Mouse (Mus musculus) hindbrain, embryonic 16.5 days (tissue): Measurements from ENCODE around the gene Gm21885. TPM values are rescaled to one million over a fixed set of nuclear protein-coding genes. Genes with fewer than 3 reads are reported as not detected.

Source experiments
- ATAC-seq: fragments of 200-750 bp; cut with Nextera tagmentation; 2 replicates; pipeline ENCODE4 v1.8.0; 2017; ENCODE audit warnings: moderate TSS enrichment, moderate library complexity
- H3K27ac ChIP-seq: fragments of 300-500 bp; sonication (generic); 2 replicates; pipeline ENCODE4 v1.5.1; 2014; ENCODE audit warnings: low read depth, mild to moderate bottlenecking, control low read depth, low read length, moderate library complexity
- H3K27me3 ChIP-seq: fragments of 300-500 bp; sonication (generic); replicated peaks from 2 replicates; pipeline ENCODE4 v1.6.1; 2014; ENCODE audit warnings: low read length; ENCODE audit not compliant: control insufficient read depth, insufficient read depth
- H3K36me3 ChIP-seq: fragments of 300-500 bp; sonication (generic); 2 replicates; pipeline ENCODE4 v1.6.1; 2014; ENCODE audit warnings: mild to moderate bottlenecking, low read length, moderate library complexity, mixed read lengths; ENCODE audit not compliant: control insufficient read depth, insufficient read depth
- H3K4me1 ChIP-seq: fragments of 300-500 bp; sonication (generic); 2 replicates; pipeline ENCODE4 v1.6.1; 2014; ENCODE audit warnings: low read depth, low read length; ENCODE audit not compliant: control insufficient read depth, insufficient read depth
- H3K4me2 ChIP-seq: fragments of 300-500 bp; sonication (generic); 2 replicates; pipeline ENCODE4 v1.6.1; 2014; ENCODE audit warnings: mild to moderate bottlenecking, low read length, control low read depth, moderate library complexity
- H3K4me3 ChIP-seq: fragments of 300-500 bp; sonication (generic); 2 replicates; pipeline ENCODE4 v1.5.1; 2014; ENCODE audit warnings: mild to moderate bottlenecking, low read length, control low read depth, moderate library complexity
- H3K9ac ChIP-seq: fragments of 300-500 bp; sonication (generic); 2 replicates; pipeline ENCODE4 v1.6.1; 2014; ENCODE audit warnings: low read depth, mild to moderate bottlenecking, control low read depth, low read length, moderate library complexity
- H3K9me3 ChIP-seq: fragments of 300-500 bp; sonication (generic); 2 replicates; pipeline ENCODE4 v1.6.1; 2014; ENCODE audit warnings: mild to moderate bottlenecking, low read length, moderate library complexity; ENCODE audit not compliant: control insufficient read depth
- WGBS: fragments of 180-500 bp; shearing (Covaris S2); extraction: QIAGEN DNeasy Blood & Tissue Kit; methylation state at CpG from one replicate; pipeline ENCODE4 v1.1.7; 2014; 5-methylcytosine and 5-hydroxymethylcytosine counted together
- polyA plus RNA-seq: library from polyadenylated mRNA; unstranded; fragments of >200 nt; fragmentation: Nextera tagmentation; extraction: Ambion mirVana; gene quantifications from 2 replicates; pipeline ENCODE4 v1.2.1, GENCODE M21; 2015

Gene Gm21885
- polyA plus RNA-seq, result 0.86 TPM in 1 of 2 replicates, not detected in the other

- peak; percentile 70 for ATAC-seq
- no peaks in the 10 kb centered on the region for H3K36me3 ChIP-seq
- H3K4me2 ChIP-seq, result no peak within 1 kb of the TSS
- no peak within 1 kb of the TSS for H3K27ac ChIP-seq
- H3K9me3 ChIP-seq, result no peaks in the 10 kb centered on the region
- H3K4me1 ChIP-seq, result peaks cover 7% of the 10 kb centered on the region
- no peak within 1 kb of the TSS for H3K9ac ChIP-seq
- no peaks in the 10 kb centered on the region for H3K27me3 ChIP-seq
- 71% methylated on average over 11 of the region's 11 CpGs for WGBS
- H3K4me3 ChIP-seq, result no peak within 1 kb of the TSS
Observed at GRCm38 (mm10) chr11:94281199-94282181, at the start of gene Gm21885. Gene Gm21885 (plus strand): TSS chr11:94281873.

- Histone ChIP-seq H3K36me3 (no peaks in the 10 kb centered on the region), H3K27ac (no peak overlapping the region), H3K9ac (no peak overlapping the region), H3K9me3 (no peaks in the 10 kb centered on the region), H3K4me2 (no peak overlapping the region), H3K27me3 (no peaks in the 10 kb centered on the region), H3K4me3 (no peak overlapping the region), H3K4me1 (peaks cover 3% of the 10 kb centered on the region)
- ATAC-seq, result no peak
- WGBS, result 51% methylated on average over 6 of the region's 6 CpGs
Observed at GRCm38 (mm10) chr11:94233405-94233804, 48.3 kb upstream of the Gm21885 start.

GRCm38 (mm10) chr11:94234380-94234779 lies 47.3 kb upstream of the Gm21885 start:
- Histone ChIP-seq H3K36me3 (no peaks in the 10 kb centered on the region), H3K27me3 (no peaks in the 10 kb centered on the region), H3K27ac (no peak overlapping the region), H3K9me3 (no peaks in the 10 kb centered on the region), H3K4me2 (no peak overlapping the region), H3K4me1 (peaks cover 3% of the 10 kb centered on the region), H3K4me3 (no peak overlapping the region), H3K9ac (no peak overlapping the region)
- no peak for ATAC-seq
- 92% methylated on average over 12 of the region's 12 CpGs for WGBS

GRCm38 (mm10) chr11:94234857-94235256 lies 46.8 kb upstream of the Gm21885 start:
- Histone ChIP-seq H3K4me3 (no peak overlapping the region), H3K27me3 (no peaks in the 10 kb centered on the region), H3K36me3 (no peaks in the 10 kb centered on the region), H3K4me2 (no peak overlapping the region), H3K9me3 (no peaks in the 10 kb centered on the region), H3K27ac (no peak overlapping the region), H3K4me1 (peaks cover 3% of the 10 kb centered on the region), H3K9ac (no peak overlapping the region)
- 86% methylated on average over 8 of the region's 8 CpGs for WGBS
- no peak for ATAC-seq

- H3K27me3 ChIP-seq, result no peaks in the 10 kb centered on the region
- peak; percentile 91 for ATAC-seq
- no peaks in the 10 kb centered on the region for H3K36me3 ChIP-seq
- WGBS, result 20% methylated on average over 3 of the region's 3 CpGs
- no peaks in the 10 kb centered on the region for H3K9me3 ChIP-seq
- no peak overlapping the region for H3K4me3 ChIP-seq
- no peak overlapping the region; the same call in 1 of the 2 replicates for H3K4me2 ChIP-seq
- H3K27ac ChIP-seq, result peak overlapping the region; percentile 60
- peak overlapping the region; percentile 47 for H3K9ac ChIP-seq
- peaks cover 3% of the 10 kb centered on the region for H3K4me1 ChIP-seq
Observed at GRCm38 (mm10) chr11:94236074-94236473, 45.6 kb upstream of the Gm21885 start.

GRCm38 (mm10) chr11:94238786-94239185 lies 42.9 kb upstream of the Gm21885 start:
- ATAC-seq, result no peak
- no peak overlapping the region for H3K4me2 ChIP-seq
- H3K4me1 ChIP-seq, result peaks cover 18% of the 10 kb centered on the region
- H3K36me3 ChIP-seq, result no peaks in the 10 kb centered on the region
- H3K4me3 ChIP-seq, result no peak overlapping the region
- H3K27me3 ChIP-seq, result no peaks in the 10 kb centered on the region
- no peaks in the 10 kb centered on the region for H3K9me3 ChIP-seq
- WGBS, result 96% methylated on average over 8 of the region's 8 CpGs
- H3K9ac ChIP-seq, result no peak overlapping the region
- H3K27ac ChIP-seq, result no peak overlapping the region

GRCm38 (mm10) chr11:94239706-94240105 lies 42.0 kb upstream of the Gm21885 start:
- Histone ChIP-seq H3K9ac (no peak overlapping the region), H3K27ac (no peak overlapping the region), H3K27me3 (no peaks in the 10 kb centered on the region), H3K4me3 (no peak overlapping the region), H3K36me3 (no peaks in the 10 kb centered on the region), H3K9me3 (no peaks in the 10 kb centered on the region), H3K4me2 (no peak overlapping the region), H3K4me1 (peaks cover 20% of the 10 kb centered on the region)
- 0 out of 2 replicates have a peak, but pooled peaks have one; percentile 30 for ATAC-seq
- WGBS, result 38% methylated on average over 9 of the region's 9 CpGs

- peaks cover 31% of the 10 kb centered on the region for H3K4me1 ChIP-seq
Observed at GRCm38 (mm10) chr11:94242760-94243421, 38.8 kb upstream of the Gm21885 start.

More at GRCm38 (mm10) chr11:94242760-94243421, 38.8 kb upstream of the Gm21885 start:
- ATAC-seq, result 0 out of 2 replicates have a peak, but pooled peaks have one; percentile 19
- WGBS, result 6% methylated on average over 29 of the region's 29 CpGs
- no peaks in the 10 kb centered on the region for H3K9me3 ChIP-seq
- H3K27me3 ChIP-seq, result no peaks in the 10 kb centered on the region
- H3K9ac ChIP-seq, result peak overlapping the region; percentile 50
- H3K36me3 ChIP-seq, result no peaks in the 10 kb centered on the region
- H3K27ac ChIP-seq, result peak overlapping the region; percentile 64
- H3K4me3 ChIP-seq, result peak overlapping the region; percentile 12; the same call in 1 of the 2 replicates
- peak overlapping the region; percentile 54 for H3K4me2 ChIP-seq
